ENCODE assay signal across 9 mouse cellular contexts in the genomic region with DNA sequence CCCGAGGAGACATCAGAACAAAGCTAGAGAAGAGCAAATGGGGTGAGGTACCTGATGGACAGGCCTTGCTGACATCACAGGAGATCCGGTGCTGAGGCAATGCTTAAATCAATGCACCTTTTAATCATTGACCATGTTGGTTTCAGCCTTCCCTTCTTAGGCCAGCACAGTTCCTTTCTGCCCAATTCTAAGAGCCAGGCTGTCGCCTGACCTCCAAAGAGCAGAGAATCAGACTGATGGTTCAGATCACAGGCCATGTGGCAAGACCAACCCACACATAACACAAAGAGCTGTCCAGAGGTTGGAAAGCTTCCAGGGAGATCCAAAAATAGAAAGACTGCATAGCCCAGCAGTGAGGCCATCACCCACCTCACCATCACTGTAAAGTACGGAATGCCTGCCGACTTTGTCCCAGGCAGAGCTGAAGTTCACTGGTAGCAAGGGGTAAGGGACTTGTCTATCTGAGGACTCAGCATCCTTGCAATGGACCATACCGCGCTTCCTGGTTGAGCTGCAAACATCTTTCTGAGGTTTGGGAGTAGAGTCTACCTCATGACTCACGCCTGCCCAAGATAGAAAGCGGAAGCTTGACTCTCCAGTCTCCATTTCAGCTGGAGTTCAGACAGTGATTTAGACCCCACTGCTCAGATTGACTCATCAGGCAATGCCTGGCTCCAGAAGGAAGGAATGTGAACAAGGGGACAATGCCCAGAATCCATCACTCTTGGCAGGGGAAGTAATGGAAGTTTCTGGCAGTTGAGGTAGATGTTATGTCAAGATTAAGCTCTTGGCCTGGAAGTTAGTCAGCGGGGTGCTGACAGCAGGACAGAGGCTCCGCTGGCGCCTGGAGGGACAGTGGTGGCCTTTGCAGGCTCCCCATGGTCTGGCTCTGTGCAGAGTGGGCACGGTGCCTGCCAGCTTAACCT.
DNase-seq lines count a peak whose midpoint lies in the region; ATAC-seq lines count a peak whose summit lies in the region.
"Had no signal": no experiment of that assay in that cellular context is flagged by ENCODE, and none has a peak within 500 bp of the region (broad histone marks: within the 10 kb centered on the region; RNA-seq: fewer than 3 reads in every experiment).

No protein-coding gene starts in this region.

- no peaks in the 10 kb centered on the region for H3K9me3 ChIP-seq in heart, embryonic 13.5 days
- H3K9me3 ChIP-seq in intestine, embryonic 16.5 days (ENCODE audit: control insufficient read depth, low read length): no peaks in the 10 kb centered on the region
- H3K9me3 ChIP-seq in embryonic facial prominence, embryonic 10.5 days: no peaks in the 10 kb centered on the region
- H3K9me3 ChIP-seq: midbrain, embryonic 13.5 days had no signal

- H3K9ac ChIP-seq in heart, embryonic 13.5 days: peak overlapping the region; percentile 19
- H3K9ac ChIP-seq in intestine, embryonic 16.5 days (ENCODE audit: low read depth, low read length): no peak overlapping the region
- H3K9ac ChIP-seq: midbrain, embryonic 13.5 days had no signal

- H3K4me3 ChIP-seq in heart, embryonic 13.5 days: 0 out of 2 replicates have a peak overlapping the region, but pooled peaks have one; percentile 1
- no peak overlapping the region for H3K4me3 ChIP-seq in intestine, embryonic 16.5 days (ENCODE audit: low read length)
- no peak overlapping the region for H3K4me3 ChIP-seq in embryonic facial prominence, embryonic 10.5 days
- H3K4me3 ChIP-seq: midbrain, embryonic 13.5 days had no signal

- H3K4me1 ChIP-seq in heart, embryonic 13.5 days: peaks cover 43% of the 10 kb centered on the region
- H3K4me1 ChIP-seq in intestine, embryonic 16.5 days (ENCODE audit: control insufficient read depth, insufficient read depth, low read length): no peaks in the 10 kb centered on the region
- H3K4me1 ChIP-seq in embryonic facial prominence, embryonic 10.5 days: peaks cover 22% of the 10 kb centered on the region

- peak; percentile 52 for ATAC-seq in heart, embryonic 13.5 days (ENCODE audit: extremely low read depth, insufficient number of reproducible peaks, low FRiP score, low TSS enrichment)
- ATAC-seq in intestine, embryonic 16.5 days: no peak
- ATAC-seq: midbrain, embryonic 13.5 days had no signal

- no peaks in the 10 kb centered on the region for H3K36me3 ChIP-seq in heart, embryonic 13.5 days
- no peaks in the 10 kb centered on the region for H3K36me3 ChIP-seq in intestine, embryonic 16.5 days (ENCODE audit: control insufficient read depth, insufficient read depth, low read length)
- H3K36me3 ChIP-seq in embryonic facial prominence, embryonic 10.5 days (replicated peaks): no peaks in the 10 kb centered on the region
- H3K36me3 ChIP-seq: midbrain, embryonic 13.5 days had no signal

- 33% methylated on average over 13 of the region's 13 CpGs for WGBS in heart, embryonic 13.5 days
- WGBS in intestine, embryonic 16.5 days: 67% methylated on average over 13 of the region's 13 CpGs
- WGBS in embryonic facial prominence, embryonic 10.5 days: 80% methylated on average over 13 of the region's 13 CpGs

- H3K27me3 ChIP-seq in heart, embryonic 13.5 days (replicated peaks): 0 out of 2 replicates have a peak, but pooled peaks cover 4% of the 10 kb centered on the region
- H3K27me3 ChIP-seq in intestine, embryonic 16.5 days (replicated peaks; ENCODE audit: control insufficient read depth, insufficient read depth, low read length): no peaks in the 10 kb centered on the region
- no peaks in the 10 kb centered on the region for H3K27me3 ChIP-seq in embryonic facial prominence, embryonic 10.5 days (replicated peaks; ENCODE audit: low read depth, poor library complexity, severe bottlenecking)
- H3K27me3 ChIP-seq: midbrain, embryonic 13.5 days had no signal

- peak overlapping the region; percentile 42 for H3K4me2 ChIP-seq in heart, embryonic 13.5 days
- no peak overlapping the region for H3K4me2 ChIP-seq in intestine, embryonic 16.5 days (ENCODE audit: low read depth, low read length)
- H3K4me2 ChIP-seq: midbrain, embryonic 13.5 days had no signal

- peak; percentile 13 to 16 for DNase-seq in cerebellum, adult 18-20 months
- no peak for DNase-seq in cerebellum, adult 11 months
- peak; percentile 24 for DNase-seq in urinary bladder, postnatal 14 days (ENCODE audit: low spot score)
- DNase-seq in urinary bladder, adult 2 months (ENCODE audit: low spot score): no peak
- DNase-seq in embryonic facial prominence, embryonic 10.5 days (ENCODE audit: low spot score): no peak
- no peak for DNase-seq in neural tube, embryonic 10.5 days (ENCODE audit: extremely low spot score, low spot score)

- H3K27ac ChIP-seq in heart, embryonic 13.5 days (replicated peaks): peak overlapping the region; percentile 93
- no peak overlapping the region for H3K27ac ChIP-seq in intestine, embryonic 16.5 days (ENCODE audit: low read length)
- H3K27ac ChIP-seq in embryonic facial prominence, embryonic 10.5 days (replicated peaks): no peak overlapping the region
- H3K27ac ChIP-seq: midbrain, embryonic 13.5 days had no signal

Comparison
In these comparisons a context has a peak if more than half of its experiments do, and no peak if none do; other contexts are left out.
1. DNase-seq: peak in cerebellum, adult 18-20 months (2 of 2) and urinary bladder, postnatal 14 days (single experiment); none in cerebellum, adult 11 months (single experiment), urinary bladder, adult 2 months (single experiment), embryonic facial prominence, embryonic 10.5 days (single experiment) and neural tube, embryonic 10.5 days (single experiment).